Mouse (Mus musculus) heart, adult 2 months (tissue): ENCODE data around the gene Slc7a5.

Experiments used
- CTCF ChIP-seq: fragments of 200-600 bp; IDR thresholded peaks from 2 replicates; pipeline ENCODE4 v1.8.1; 2022; ENCODE audit warnings: antibody characterized with exemption, mild to moderate bottlenecking, moderate library complexity
- EP300 ChIP-seq: fragments of 200-500 bp; IDR thresholded peaks from 2 replicates; pipeline ENCODE4 v1.6.1; 2011; ENCODE audit warnings: low read depth, low read length, control low read depth; ENCODE audit not compliant: insufficient read depth

GRCm38 (mm10) chr8:121906542-121907512 is 667 bp downstream of the Slc7a5 start:
- TF ChIP-seq CTCF: no peak
- no peak for TF ChIP-seq EP300
